Mouse (Mus musculus) megakaryocyte-erythroid progenitor cell, adult 5 weeks (primary cell): Measurements from ENCODE around the gene Gm21953. TPM values are rescaled to one million over a fixed set of nuclear protein-coding genes. Genes with fewer than 3 reads are reported as not detected.

Source experiments
- polyA plus RNA-seq: library from polyadenylated mRNA; stranded (reverse); fragments of >175 nt; gene quantifications from 2 replicates; pipeline ENCODE4 v1.2.3, GENCODE M21; 2012

The Gm21953 gene
- 1.9 TPM in 1 of 2 replicates, not detected in the other for polyA plus RNA-seq

GRCm38 (mm10) chr4:42293967-42294366 lies at the start of gene Gm21953:
Gene Gm21953, plus strand, starts transcription at chr4:42294267.

GRCm38 (mm10) chr4:42255467-42255866 lies 38.6 kb upstream of the Gm21953 start, which contains the start of gene Ccl21b:
Gene Ccl21b, plus strand, starts transcription at chr4:42255767.

GRCm38 (mm10) chr4:42318034-42318433 lies 24.0 kb downstream of the Gm21953 start, which contains the start of gene Fam205a3:
Gene Fam205a3, plus strand, starts transcription at chr4:42318334.

Other genes with a start within 250 kb of the Gm21953 start
- gene Gm3893, start 203.1 kb upstream of the Gm21953 start, polyA plus RNA-seq, result 0.18 TPM in 1 of 2 replicates, not detected in the other
- not detected in 2 replicates for gene Gm13304, start 179.4 kb upstream of the Gm21953 start, polyA plus RNA-seq
- not detected in 2 replicates for gene Gm13306, start 140.8 kb upstream of the Gm21953 start, polyA plus RNA-seq
- 0.13 and 0.37 TPM in 2 replicates for gene Gm13305, start 125.7 kb upstream of the Gm21953 start, polyA plus RNA-seq
- not detected in 2 replicates for gene Gm10600, start 53.6 kb upstream of the Gm21953 start, polyA plus RNA-seq
- not detected in 2 replicates for gene Ccl21b, start 38.5 kb upstream of the Gm21953 start, polyA plus RNA-seq
- gene Fam205a3, start 24.1 kb downstream of the Gm21953 start, polyA plus RNA-seq, result not detected in 2 replicates
- gene Gm21586, start 145.1 kb downstream of the Gm21953 start, polyA plus RNA-seq, result 1.9 TPM in 1 of 2 replicates, not detected in the other
- 0.07 and 0.08 TPM in 2 replicates for gene Gm2163, start 172.5 kb downstream of the Gm21953 start, polyA plus RNA-seq
- not detected in 2 replicates for gene Fam205a2, start 233.9 kb downstream of the Gm21953 start, polyA plus RNA-seq